Mouse (Mus musculus) forebrain, postnatal 0 days (tissue): Measurements from ENCODE around the gene Ahsg. TPM values are rescaled to one million over a fixed set of nuclear protein-coding genes. Genes with fewer than 3 reads are reported as not detected.

Experiments used
- ATAC-seq: fragments of 200-750 bp; cut with Nextera tagmentation; 2 replicates; pipeline ENCODE4 v1.8.0; 2017; ENCODE audit warnings: mild to moderate bottlenecking, moderate library complexity
- DNase-seq: peaks from one replicate; pipeline ENCODE4 v3.0.0-alpha.2; 2015
- H3K27ac ChIP-seq: fragments of 300-500 bp; sonication (generic); 2 replicates; pipeline ENCODE4 v1.5.1; 2014; ENCODE audit warnings: low read depth, mild to moderate bottlenecking, antibody characterized with exemption, low read length, moderate library complexity, mixed read lengths
- H3K27me3 ChIP-seq: fragments of 300-500 bp; sonication (generic); 2 replicates; pipeline ENCODE4 v1.6.1; 2014; ENCODE audit warnings: mild to moderate bottlenecking, low read length, mixed read lengths; ENCODE audit not compliant: insufficient read depth
- H3K36me3 ChIP-seq: fragments of 300-500 bp; sonication (generic); 2 replicates; pipeline ENCODE4 v1.6.1; 2014; ENCODE audit warnings: mild to moderate bottlenecking, moderate library complexity; ENCODE audit not compliant: insufficient read depth
- H3K4me1 ChIP-seq: fragments of 300-500 bp; sonication (generic); 2 replicates; pipeline ENCODE4 v1.6.1; 2014; ENCODE audit warnings: antibody characterized with exemption; ENCODE audit not compliant: insufficient read depth
- H3K4me2 ChIP-seq: fragments of 300-500 bp; sonication (generic); 2 replicates; pipeline ENCODE4 v1.6.1; 2014; ENCODE audit warnings: low read depth, mild to moderate bottlenecking, moderate library complexity
- H3K4me3 ChIP-seq: fragments of 300-500 bp; sonication (generic); 2 replicates; pipeline ENCODE4 v1.5.1; 2014; ENCODE audit warnings: low read depth, low read length, mixed read lengths
- H3K9ac ChIP-seq: fragments of 300-500 bp; sonication (generic); 2 replicates; pipeline ENCODE4 v1.6.1; 2014; ENCODE audit warnings: mild to moderate bottlenecking
- H3K9me3 ChIP-seq: fragments of 300-500 bp; sonication (generic); 2 replicates; pipeline ENCODE4 v1.6.1; 2016; ENCODE audit warnings: low read length
- CTCF ChIP-seq: sonication (generic); IDR thresholded peaks from 2 replicates; pipeline ENCODE4 v1.5.1; 2016; ENCODE audit warnings: antibody characterized with exemption, control low read depth, low read depth
- WGBS: fragments of 180-500 bp; shearing (Covaris S2); extraction: QIAGEN DNeasy Blood & Tissue Kit; methylation state at CpG from one replicate; pipeline ENCODE4 v1.1.7; 2014; 5-methylcytosine and 5-hydroxymethylcytosine counted together
- polyA plus RNA-seq: library from polyadenylated mRNA; unstranded; fragments of >200 nt; fragmentation: Nextera tagmentation; extraction: Ambion mirVana; gene quantifications from 2 replicates; pipeline ENCODE4 v1.2.1, GENCODE M21; 2015
- total RNA-seq: library from RNA; depleted of rRNA; stranded (reverse); fragments of >200 nt; gene quantifications from 2 replicates; pipeline ENCODE4 v1.2.3, GENCODE M21; 2014

The Ahsg gene
- total and polyA plus RNA-seq, 2 experiments from 2014 or later = not detected

- ATAC-seq (no peak), DNase-seq (no peak)
- no peak for TF ChIP-seq CTCF
- H3K4me2 ChIP-seq = no peak overlapping the region
- H3K9ac ChIP-seq = no peak overlapping the region
- H3K36me3 ChIP-seq = no peaks in the 10 kb centered on the region
- H3K4me3 ChIP-seq = no peak overlapping the region
- no peak overlapping the region for H3K27ac ChIP-seq
- 88% methylated on average over 10 of the region's 10 CpGs for whole genome bisulfite sequencing
- no peaks in the 10 kb centered on the region for H3K9me3 ChIP-seq
- H3K4me1 ChIP-seq = no peaks in the 10 kb centered on the region
- H3K27me3 ChIP-seq = no peaks in the 10 kb centered on the region
Measured at GRCm38 (mm10) chr16:22899866-22900570, 8.9 kb downstream of the Ahsg start.

GRCm38 (mm10) chr16:22901326-22901725, 10.2 kb downstream of the Ahsg start:
- no peak overlapping the region for H3K4me2 ChIP-seq
- no peaks in the 10 kb centered on the region for H3K9me3 ChIP-seq
- H3K27ac ChIP-seq = no peak overlapping the region
- no peak overlapping the region for H3K9ac ChIP-seq
- H3K27me3 ChIP-seq = no peaks in the 10 kb centered on the region
- no peak for TF ChIP-seq CTCF
- WGBS = 87% methylated on average over 3 of the region's 3 CpGs
- no peaks in the 10 kb centered on the region for H3K36me3 ChIP-seq
- no peak for DNase-seq
- no peak overlapping the region for H3K4me3 ChIP-seq
- ATAC-seq = no peak
- no peaks in the 10 kb centered on the region for H3K4me1 ChIP-seq

- H3K9me3 ChIP-seq = no peaks in the 10 kb centered on the region
- H3K4me3 ChIP-seq = no peak overlapping the region
- no peak for DNase-seq
- no peak overlapping the region for H3K27ac ChIP-seq
- H3K9ac ChIP-seq = no peak overlapping the region
- ATAC-seq = no peak
- no peak overlapping the region for H3K4me2 ChIP-seq
- no peak for TF ChIP-seq CTCF
- H3K4me1 ChIP-seq = no peaks in the 10 kb centered on the region
- no peaks in the 10 kb centered on the region for H3K27me3 ChIP-seq
- WGBS = 91% methylated on average over 6 of the region's 6 CpGs
- H3K36me3 ChIP-seq = no peaks in the 10 kb centered on the region
Measured at GRCm38 (mm10) chr16:22909290-22909689, 18.2 kb downstream of the Ahsg start.

- H3K9ac ChIP-seq = no peak overlapping the region
- no peak overlapping the region for H3K4me2 ChIP-seq
- DNase-seq = no peak
- no peaks in the 10 kb centered on the region for H3K4me1 ChIP-seq
- H3K9me3 ChIP-seq = no peaks in the 10 kb centered on the region
- TF ChIP-seq CTCF = no peak
- WGBS = 72% methylated on average over 3 of the region's 3 CpGs
- no peak overlapping the region for H3K4me3 ChIP-seq
- ATAC-seq = no peak
- H3K27me3 ChIP-seq = no peaks in the 10 kb centered on the region
- no peak overlapping the region for H3K27ac ChIP-seq
- H3K36me3 ChIP-seq = no peaks in the 10 kb centered on the region
Measured at GRCm38 (mm10) chr16:22911986-22912385, 20.9 kb downstream of the Ahsg start.

GRCm38 (mm10) chr16:22912886-22913285, 21.8 kb downstream of the Ahsg start:
- Histone ChIP-seq H3K9ac (no peak overlapping the region), H3K27me3 (no peaks in the 10 kb centered on the region), H3K4me3 (no peak overlapping the region), H3K4me1 (no peaks in the 10 kb centered on the region), H3K36me3 (no peaks in the 10 kb centered on the region), H3K27ac (no peak overlapping the region), H3K4me2 (no peak overlapping the region), H3K9me3 (no peaks in the 10 kb centered on the region)
- WGBS = 78% methylated on average over 6 of the region's 6 CpGs
- DNase-seq (no peak), ATAC-seq (no peak)
- TF ChIP-seq CTCF = no peak

GRCm38 (mm10) chr16:22914276-22914675, 23.2 kb downstream of the Ahsg start:
- no peak overlapping the region for H3K4me3 ChIP-seq
- no peaks in the 10 kb centered on the region for H3K4me1 ChIP-seq
- H3K27me3 ChIP-seq = no peaks in the 10 kb centered on the region
- no peak overlapping the region for H3K9ac ChIP-seq
- ATAC-seq (no peak), DNase-seq (no peak)
- no peak overlapping the region for H3K4me2 ChIP-seq
- no peak overlapping the region for H3K27ac ChIP-seq
- H3K36me3 ChIP-seq = no peaks in the 10 kb centered on the region
- no peaks in the 10 kb centered on the region for H3K9me3 ChIP-seq
- no peak for TF ChIP-seq CTCF

- Histone ChIP-seq H3K36me3 (no peaks in the 10 kb centered on the region), H3K4me2 (no peak within 1 kb of the TSS), H3K4me1 (no peaks in the 10 kb centered on the region), H3K27ac (no peak within 1 kb of the TSS), H3K9me3 (no peaks in the 10 kb centered on the region), H3K27me3 (no peaks in the 10 kb centered on the region), H3K9ac (no peak within 1 kb of the TSS), H3K4me3 (no peak within 1 kb of the TSS)
- DNase-seq (no peak), ATAC-seq (no peak)
- WGBS = 81% methylated on average over 5 of the region's 5 CpGs
- TF ChIP-seq CTCF = no peak
Measured at GRCm38 (mm10) chr16:22918034-22918433, 27.0 kb downstream of the Ahsg start, which contains the start of gene Fetub. TSS of gene Fetub (plus strand) at chr16:22918334.
